Mouse (Mus musculus): ENCODE results near the gene Sox13. TPM values are rescaled to one million over a fixed set of nuclear protein-coding genes. Genes with fewer than 3 reads are reported as not detected.

Gene Sox13
- total and polyA plus RNA-seq, 3 experiments = 0.11 to 0.38 (median 0.27) TPM

DNA sequence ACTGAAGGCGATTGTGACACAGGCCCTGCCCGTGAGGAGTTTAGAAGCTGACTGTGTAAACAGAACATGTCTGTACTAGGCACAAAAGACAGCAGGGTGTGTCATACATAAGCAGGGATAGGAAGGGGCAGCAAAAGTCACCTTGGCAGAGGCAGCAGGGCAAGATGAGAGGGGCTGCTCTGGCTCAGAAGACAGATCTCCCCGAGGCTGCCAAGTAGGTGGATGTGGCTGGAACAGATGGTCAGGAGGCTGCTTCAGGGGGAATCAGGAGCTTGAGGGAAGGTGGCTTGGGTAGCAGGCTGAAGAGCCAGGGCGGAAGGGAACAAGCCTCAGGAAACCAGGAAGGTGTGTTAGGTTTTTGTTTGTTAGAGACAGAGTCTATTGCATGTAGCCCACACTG is 53.8 kb downstream of the Sox13 start:
- H3K4me3 ChIP-seq (ENCODE audit: low read depth, low read length) = no peak overlapping the region
- H3K4me1 ChIP-seq (ENCODE audit: insufficient read depth, low read depth, low read length) = no peaks in the 10 kb centered on the region
- no peak for TF ChIP-seq GATA2 (IDR thresholded peaks at IDR 0.05; ENCODE audit: borderline replicate concordance, low read depth, low read length)
- no peak for TF ChIP-seq GATA1 (IDR thresholded peaks at IDR 0.05; ENCODE audit: borderline replicate concordance, low read length)
- TF ChIP-seq TAL1 (conservative IDR thresholded peaks at IDR 0.05; ENCODE audit: low read depth, low read length) = no peak
- TF ChIP-seq CTCF (IDR thresholded peaks at IDR 0.05; ENCODE audit: low read depth, low read length) = no peak
- no peak for TF ChIP-seq POLR2AphosphoS5 (IDR thresholded peaks at IDR 0.05; ENCODE audit: insufficient replicate concordance, low read depth, low read length)
- peaks cover 18% of the 10 kb centered on the region for H3K27me3 ChIP-seq (ENCODE audit: insufficient read depth, low read length)
- no peak for DNase-seq (ENCODE audit: low spot score)
- H3K36me3 ChIP-seq (replicated peaks) = no peaks in the 10 kb centered on the region
- H3K9me3 ChIP-seq (replicated peaks) = no peaks in the 10 kb centered on the region
- no peak for ATAC-seq (ENCODE audit: extremely low read depth, insufficient number of reproducible peaks, low FRiP score, poor library complexity, severe bottlenecking)

DNA sequence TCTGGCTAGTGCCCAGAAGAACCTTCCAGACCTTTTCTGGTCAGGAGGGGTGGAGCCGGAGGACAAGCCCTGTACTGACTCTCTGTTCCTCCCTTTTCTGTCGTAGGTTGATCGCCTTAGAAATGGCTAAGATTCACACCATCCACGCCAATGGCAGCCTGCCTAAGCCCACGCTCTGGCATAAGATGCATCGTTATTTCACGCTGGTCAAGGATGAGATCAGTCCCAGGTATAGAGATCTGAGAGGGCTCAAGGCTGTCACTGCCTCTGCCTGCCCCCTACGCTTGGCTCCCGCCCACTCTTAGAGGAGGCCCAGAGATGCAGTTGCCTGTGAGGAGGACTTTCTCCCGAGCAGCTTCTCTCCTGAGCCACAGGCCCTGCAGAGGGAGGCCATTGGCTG is 55.5 kb downstream of the Sox13 start:
- peaks cover under 1% of the 10 kb centered on the region; the same call in 1 of the 2 replicates for H3K4me1 ChIP-seq (ENCODE audit: insufficient read depth, low read depth, low read length)
- no peaks in the 10 kb centered on the region for H3K36me3 ChIP-seq (replicated peaks)
- TF ChIP-seq GATA2 (IDR thresholded peaks at IDR 0.05; ENCODE audit: borderline replicate concordance, low read depth, low read length) = no peak
- TF ChIP-seq POLR2AphosphoS5 (IDR thresholded peaks at IDR 0.05; ENCODE audit: insufficient replicate concordance, low read depth, low read length) = no peak
- no peak for TF ChIP-seq CTCF (IDR thresholded peaks at IDR 0.05; ENCODE audit: low read depth, low read length)
- TF ChIP-seq TAL1 (conservative IDR thresholded peaks at IDR 0.05; ENCODE audit: low read depth, low read length) = no peak
- no peak for TF ChIP-seq GATA1 (IDR thresholded peaks at IDR 0.05; ENCODE audit: borderline replicate concordance, low read length)
- ATAC-seq (ENCODE audit: extremely low read depth, insufficient number of reproducible peaks, low FRiP score, poor library complexity, severe bottlenecking) (no peak), DNase-seq (ENCODE audit: low spot score) (no peak)
- H3K9me3 ChIP-seq (replicated peaks) = 0 out of 2 replicates have a peak, but pooled peaks cover 2% of the 10 kb centered on the region
- peaks cover 26% of the 10 kb centered on the region for H3K27me3 ChIP-seq (ENCODE audit: insufficient read depth, low read length)
- no peak overlapping the region for H3K4me3 ChIP-seq (ENCODE audit: low read depth, low read length)

DNA sequence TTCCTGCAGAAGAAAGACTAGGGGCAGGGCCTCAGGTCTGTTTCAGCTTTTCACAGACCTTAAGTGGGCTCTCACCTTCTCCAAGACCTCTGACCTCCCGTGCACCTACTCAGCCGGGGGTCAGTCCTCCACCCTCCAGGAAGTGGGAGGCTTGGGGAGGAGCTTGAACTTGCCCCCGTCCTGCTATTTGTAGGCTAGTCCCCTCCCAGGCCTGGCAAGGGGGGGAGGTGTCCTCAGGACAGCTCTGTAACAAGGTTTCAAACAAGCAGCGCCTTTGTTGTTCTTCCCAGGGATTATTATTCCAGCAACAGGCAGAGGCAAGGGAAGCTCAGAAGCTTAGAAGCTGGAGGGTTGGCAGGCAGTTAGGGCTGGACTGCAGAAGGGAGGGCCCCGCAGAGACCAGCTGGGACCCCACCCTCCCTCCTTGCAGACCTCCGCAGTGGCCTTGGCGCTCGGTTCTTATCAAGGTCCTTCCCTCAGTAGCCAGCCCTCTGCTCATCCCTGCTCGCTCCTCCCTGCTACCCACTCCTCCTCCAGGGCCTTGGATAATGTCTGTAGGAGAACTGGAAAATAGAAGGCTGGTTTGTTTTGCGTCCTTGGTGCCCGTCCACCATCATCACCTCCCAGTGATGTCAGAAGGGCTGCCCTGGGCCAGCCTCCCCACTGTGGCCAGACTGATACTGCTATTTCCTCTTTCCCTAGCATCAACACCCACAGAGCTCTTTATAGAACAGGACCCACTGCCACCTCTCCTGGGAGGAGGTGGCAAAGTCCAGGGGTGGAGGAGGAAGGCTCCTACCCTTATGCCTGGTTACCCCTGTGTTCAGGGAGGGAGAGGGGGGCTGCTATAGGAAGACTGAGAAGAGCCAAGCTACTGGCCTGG is 56.3 kb downstream of the Sox13 start:
- ATAC-seq (ENCODE audit: extremely low read depth, insufficient number of reproducible peaks, low FRiP score, poor library complexity, severe bottlenecking) (no peak), DNase-seq (ENCODE audit: low spot score) (no peak)
- no peak overlapping the region for H3K4me3 ChIP-seq (ENCODE audit: low read depth, low read length)
- H3K36me3 ChIP-seq (replicated peaks) = no peaks in the 10 kb centered on the region
- H3K27me3 ChIP-seq (ENCODE audit: insufficient read depth, low read length) = peaks cover 26% of the 10 kb centered on the region
- TF ChIP-seq GATA2 (IDR thresholded peaks at IDR 0.05; ENCODE audit: borderline replicate concordance, low read depth, low read length) = no peak
- no peak for TF ChIP-seq POLR2AphosphoS5 (IDR thresholded peaks at IDR 0.05; ENCODE audit: insufficient replicate concordance, low read depth, low read length)
- TF ChIP-seq TAL1 (conservative IDR thresholded peaks at IDR 0.05; ENCODE audit: low read depth, low read length) = no peak
- no peak for TF ChIP-seq CTCF (IDR thresholded peaks at IDR 0.05; ENCODE audit: low read depth, low read length)
- no peak for TF ChIP-seq GATA1 (IDR thresholded peaks at IDR 0.05; ENCODE audit: borderline replicate concordance, low read length)
- H3K4me1 ChIP-seq (ENCODE audit: insufficient read depth, low read depth, low read length) = peaks cover 4% of the 10 kb centered on the region; the same call in 1 of the 2 replicates
- 0 out of 2 replicates have a peak, but pooled peaks cover 6% of the 10 kb centered on the region for H3K9me3 ChIP-seq (replicated peaks)

DNA sequence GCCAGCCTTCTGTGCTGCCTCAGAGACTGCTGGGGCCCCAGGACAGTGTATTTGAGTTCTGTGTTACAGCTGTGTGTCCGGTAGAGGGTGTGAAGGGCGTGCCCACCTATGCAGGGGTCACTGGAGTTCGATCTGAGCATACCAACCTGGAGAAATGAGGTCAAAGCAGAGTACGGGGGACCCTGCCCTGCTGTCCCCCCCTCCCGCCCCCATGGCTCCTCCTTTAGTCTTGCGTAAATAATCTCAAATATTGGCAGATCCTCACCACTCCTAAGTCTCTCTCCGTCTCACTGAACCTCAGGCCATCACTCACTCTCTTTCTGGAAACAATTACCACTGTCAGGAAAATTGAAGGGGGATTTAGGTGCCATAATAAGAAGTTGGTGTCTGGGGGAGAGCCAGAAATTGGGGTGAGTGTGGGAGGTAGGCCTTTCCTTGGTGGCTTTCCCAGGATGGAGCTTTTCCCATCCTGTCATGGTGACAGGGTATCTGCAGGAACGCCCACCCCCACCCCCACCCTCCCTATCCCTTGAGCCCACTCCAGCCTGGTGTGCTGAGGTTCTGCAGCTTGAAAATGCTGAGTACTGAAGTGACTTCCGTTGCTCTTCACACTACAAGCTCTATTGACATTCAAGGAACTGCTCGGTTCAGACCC is 57.1 kb downstream of the Sox13 start:
- no peak for TF ChIP-seq GATA1 (IDR thresholded peaks at IDR 0.05; ENCODE audit: borderline replicate concordance, low read length)
- TF ChIP-seq TAL1 (conservative IDR thresholded peaks at IDR 0.05; ENCODE audit: low read depth, low read length) = no peak
- no peak for TF ChIP-seq POLR2AphosphoS5 (IDR thresholded peaks at IDR 0.05; ENCODE audit: insufficient replicate concordance, low read depth, low read length)
- TF ChIP-seq GATA2 (IDR thresholded peaks at IDR 0.05; ENCODE audit: borderline replicate concordance, low read depth, low read length) = no peak
- TF ChIP-seq CTCF (IDR thresholded peaks at IDR 0.05; ENCODE audit: low read depth, low read length) = no peak
- no peak for ATAC-seq (ENCODE audit: extremely low read depth, insufficient number of reproducible peaks, low FRiP score, poor library complexity, severe bottlenecking)
- Histone ChIP-seq H3K27me3 (ENCODE audit: insufficient read depth, low read length) (peaks cover 26% of the 10 kb centered on the region), H3K4me3 (ENCODE audit: low read depth, low read length) (no peak overlapping the region), H3K36me3 (replicated peaks) (no peaks in the 10 kb centered on the region), H3K4me1 (ENCODE audit: insufficient read depth, low read depth, low read length) (peaks cover 4% of the 10 kb centered on the region; the same call in 1 of the 2 replicates), H3K9me3 (replicated peaks) (0 out of 2 replicates have a peak, but pooled peaks cover 6% of the 10 kb centered on the region)
- no peak for DNase-seq (ENCODE audit: low spot score)

DNA sequence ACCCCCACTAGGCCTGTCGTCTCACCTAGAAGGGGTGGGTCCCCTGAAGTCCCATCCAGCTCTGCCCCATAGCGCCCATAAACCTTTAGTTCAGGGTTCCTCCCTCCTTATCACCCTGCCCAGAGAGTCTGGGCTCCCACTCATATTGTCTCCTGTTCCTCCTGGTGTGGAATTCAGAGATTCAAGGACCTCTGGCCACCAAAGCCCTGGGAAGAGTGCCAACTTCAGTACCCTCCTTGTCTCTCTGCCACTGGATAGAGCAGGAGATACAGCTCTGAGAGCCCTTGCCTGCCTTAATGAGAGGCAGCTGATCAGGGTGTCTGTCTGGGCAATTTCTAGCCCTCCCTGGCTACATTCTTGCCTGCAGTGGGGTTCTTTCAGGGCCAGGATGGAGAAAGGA is 59.3 kb downstream of the Sox13 start:
- peaks cover 4% of the 10 kb centered on the region; the same call in 1 of the 2 replicates for H3K4me1 ChIP-seq (ENCODE audit: insufficient read depth, low read depth, low read length)
- peaks cover 28% of the 10 kb centered on the region for H3K27me3 ChIP-seq (ENCODE audit: insufficient read depth, low read length)
- 0 out of 2 replicates have a peak, but pooled peaks cover 6% of the 10 kb centered on the region for H3K9me3 ChIP-seq (replicated peaks)
- ATAC-seq (ENCODE audit: extremely low read depth, insufficient number of reproducible peaks, low FRiP score, poor library complexity, severe bottlenecking) (no peak), DNase-seq (ENCODE audit: low spot score) (no peak)
- no peak overlapping the region for H3K4me3 ChIP-seq (ENCODE audit: low read depth, low read length)
- TF ChIP-seq GATA1 (IDR thresholded peaks at IDR 0.05; ENCODE audit: borderline replicate concordance, low read length) (no peak), TAL1 (conservative IDR thresholded peaks at IDR 0.05; ENCODE audit: low read depth, low read length) (no peak), POLR2AphosphoS5 (IDR thresholded peaks at IDR 0.05; ENCODE audit: insufficient replicate concordance, low read depth, low read length) (no peak), CTCF (IDR thresholded peaks at IDR 0.05; ENCODE audit: low read depth, low read length) (no peak), GATA2 (IDR thresholded peaks at IDR 0.05; ENCODE audit: borderline replicate concordance, low read depth, low read length) (no peak)
- H3K36me3 ChIP-seq (replicated peaks) = no peaks in the 10 kb centered on the region

Data from G1E (cell line).